Mouse (Mus musculus): Measurements from ENCODE around the gene Pex11g.

Gene Pex11g

DNA sequence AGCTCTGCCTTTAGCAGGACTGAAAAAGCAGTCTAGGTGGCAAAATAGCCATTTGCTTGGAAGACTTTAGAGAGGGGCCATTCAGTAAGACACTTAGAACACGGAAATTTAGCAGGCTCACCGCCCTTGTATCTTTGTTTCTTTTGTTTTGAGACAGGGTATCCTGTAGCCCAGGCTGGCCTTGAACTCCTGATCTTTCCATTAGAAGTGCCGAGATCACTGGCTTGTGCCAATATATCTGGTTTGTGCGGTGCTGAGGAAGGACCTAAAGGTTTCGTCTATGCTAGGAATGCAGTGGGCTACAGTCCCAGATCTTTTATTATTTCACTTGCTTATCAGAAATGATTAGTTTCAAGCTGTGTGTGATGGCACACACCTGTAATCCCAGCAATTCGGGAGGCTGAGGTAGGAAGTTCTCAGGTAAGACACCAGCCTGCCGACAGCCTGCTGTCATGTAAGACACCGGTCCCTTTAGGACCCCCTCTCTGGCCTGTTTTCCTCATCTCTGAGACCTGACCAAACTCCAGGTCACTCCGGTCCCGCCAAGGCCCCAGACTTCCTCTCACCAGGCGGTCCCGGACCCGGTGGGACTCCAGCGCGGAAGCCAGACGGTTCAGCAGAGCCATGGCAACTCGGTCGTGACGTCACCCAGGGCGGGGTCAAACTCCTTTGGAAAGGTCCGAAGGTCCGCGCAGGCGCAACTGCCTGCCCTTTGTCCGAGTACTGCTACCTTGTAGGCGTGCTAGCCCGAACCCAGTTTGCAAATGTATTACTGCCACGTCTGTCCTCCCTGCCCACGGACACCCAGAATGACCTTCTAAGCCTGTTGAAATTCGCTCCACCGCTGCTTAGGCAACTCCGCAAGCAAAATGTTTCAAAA lies at the start of gene Pex11g:
Gene Pex11g (minus strand): TSS at position 675 of the 880 bp plus-strand sequence.
- DNase-seq (ENCODE audit: low spot score in 2 of 2): peak; percentile 65 to 81

DNA sequence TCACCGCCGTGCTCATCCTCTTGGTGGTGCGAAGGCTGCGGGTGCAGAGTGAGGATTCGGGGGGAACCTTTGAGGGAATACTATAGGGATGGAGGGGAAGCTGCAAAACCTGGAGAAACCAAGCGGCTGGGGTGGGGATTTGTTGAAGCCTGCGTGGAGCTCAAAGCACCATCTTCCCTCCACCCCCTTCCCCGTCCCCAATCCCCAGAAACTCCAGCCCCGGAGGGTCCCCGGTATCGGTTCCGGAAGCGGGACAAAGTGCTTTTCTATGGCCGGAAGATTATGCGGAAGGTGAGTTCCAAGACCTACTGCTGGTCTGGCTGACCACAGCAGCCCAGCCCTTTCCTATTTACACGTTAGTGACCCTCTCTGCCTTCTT lies 49.6 kb upstream of the Pex11g start:
- no peak for DNase-seq (ENCODE audit: low spot score in 2 of 2)

DNA sequence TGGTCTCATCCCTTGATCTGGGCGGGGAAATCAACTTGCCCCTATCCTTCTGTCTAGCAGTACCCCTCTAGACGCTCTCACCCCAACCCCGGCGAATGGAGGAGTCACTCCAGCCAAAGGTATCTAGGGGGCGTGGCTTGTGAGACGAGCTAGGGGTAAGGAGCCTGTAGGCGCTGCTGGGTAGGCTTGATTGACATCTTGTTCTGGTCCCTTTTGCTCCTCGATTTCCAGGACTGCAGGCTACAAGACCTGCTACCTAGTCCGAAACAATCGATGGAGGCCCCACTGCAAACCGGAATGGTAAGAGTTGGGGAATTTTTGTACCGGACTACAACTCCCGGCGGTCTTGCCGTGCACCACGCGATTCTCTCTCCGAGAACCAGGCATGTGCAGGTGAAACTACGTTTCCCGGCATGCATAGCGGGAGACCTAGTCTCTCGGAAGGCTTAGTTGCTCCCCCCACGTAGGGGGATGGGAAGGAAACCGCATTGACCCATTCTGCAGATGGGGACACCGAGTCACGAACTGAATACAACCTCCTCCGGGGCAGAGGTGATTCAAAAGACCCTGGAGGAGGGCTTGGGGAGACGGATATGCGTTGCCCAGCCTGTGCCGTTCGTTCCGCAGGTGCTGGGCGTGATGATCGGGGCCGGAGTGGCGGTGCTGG lies 49.1 kb upstream of the Pex11g start:
- DNase-seq (ENCODE audit: low spot score in 2 of 2): peak; percentile 91 to 94

DNA sequence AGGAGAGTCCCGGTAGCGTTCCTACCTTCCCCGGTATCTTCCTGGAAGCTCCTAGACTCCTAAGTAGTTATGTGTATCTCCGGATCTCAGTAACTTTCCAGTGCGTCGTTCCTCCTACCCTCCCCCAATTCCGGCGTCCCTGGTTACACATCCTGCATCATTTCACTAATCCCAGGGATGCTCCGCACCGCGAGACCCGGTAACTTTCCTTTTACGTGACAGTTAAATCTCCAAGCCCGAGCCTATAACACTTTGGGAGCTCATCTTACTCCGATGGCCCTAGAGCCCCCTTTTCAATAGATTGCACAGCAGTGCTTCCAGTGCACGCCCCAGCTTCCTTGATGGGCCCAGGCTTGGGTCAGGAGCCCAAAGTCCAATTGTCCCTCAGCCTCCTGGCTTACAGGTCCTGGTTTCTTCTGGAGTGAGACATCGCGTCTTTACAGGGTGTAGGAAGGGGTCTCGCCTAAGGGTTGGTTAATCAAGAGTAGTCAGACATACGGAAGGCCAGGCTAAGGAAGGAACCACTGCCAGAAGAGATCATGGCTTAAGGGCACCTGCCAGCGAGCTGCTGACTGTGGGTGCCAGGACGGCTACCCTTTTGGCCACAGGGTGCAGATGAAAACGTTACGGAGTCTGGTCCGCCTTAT lies 48.4 kb upstream of the Pex11g start:
- DNase-seq (ENCODE audit: low spot score in 2 of 2): peak in 1 of 2 experiments; percentile 52

DNA sequence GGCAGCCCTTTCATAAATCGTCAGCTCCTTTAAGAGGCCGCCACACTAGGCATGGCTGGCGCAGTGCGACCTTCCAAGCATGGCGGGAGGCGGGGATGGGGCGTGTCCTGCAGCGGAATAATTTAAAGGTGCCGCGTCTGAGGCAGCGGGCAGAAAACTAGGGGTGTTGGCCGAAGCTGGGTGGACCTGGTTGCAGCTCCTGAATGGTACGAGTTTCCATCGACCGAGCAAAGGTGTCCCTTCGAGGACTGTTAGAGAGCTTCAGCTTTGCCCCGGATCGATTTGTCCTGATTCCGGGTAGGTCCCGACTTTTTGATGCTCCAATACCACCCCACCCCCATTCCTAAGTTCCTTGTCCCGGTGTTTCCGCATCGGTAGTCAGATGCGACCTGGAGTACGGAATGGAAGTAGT lies 47.8 kb upstream of the Pex11g start, which contains the start of gene Pnpla6:
Gene Pnpla6 (plus strand): TSS at position 125 of the 412 bp plus-strand sequence.
- DNase-seq (ENCODE audit: low spot score in 2 of 2): peak; percentile 76 to 83

DNA sequence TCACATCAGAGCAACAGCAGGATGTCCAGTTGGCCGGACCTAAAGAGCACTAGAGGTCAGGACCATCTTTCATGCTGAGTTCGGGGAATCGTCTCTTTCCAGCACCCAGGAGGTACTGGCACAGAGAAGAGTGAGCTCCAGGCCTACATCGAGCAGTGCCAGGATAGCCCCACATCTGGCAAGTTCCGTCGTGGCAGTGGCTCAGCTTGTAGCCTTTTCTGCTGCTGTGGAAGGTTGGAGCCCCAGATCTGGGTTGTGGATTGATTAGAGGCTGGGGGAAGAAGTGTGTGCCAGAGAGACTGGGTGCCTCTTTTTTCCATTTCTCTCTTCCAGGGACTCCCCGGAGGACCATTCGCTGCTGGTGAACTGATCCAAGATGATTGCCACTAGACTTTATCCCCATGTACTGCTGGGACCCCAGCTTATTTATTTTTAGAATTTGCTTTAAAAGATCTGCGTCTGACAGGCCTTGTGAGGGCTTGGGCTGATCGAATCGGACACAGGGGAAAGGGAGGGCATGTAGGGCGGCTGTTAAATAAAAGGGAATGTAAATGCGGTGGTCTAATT lies 47.3 kb upstream of the Pex11g start:
- no peak for DNase-seq (ENCODE audit: low spot score in 2 of 2)

DNA sequence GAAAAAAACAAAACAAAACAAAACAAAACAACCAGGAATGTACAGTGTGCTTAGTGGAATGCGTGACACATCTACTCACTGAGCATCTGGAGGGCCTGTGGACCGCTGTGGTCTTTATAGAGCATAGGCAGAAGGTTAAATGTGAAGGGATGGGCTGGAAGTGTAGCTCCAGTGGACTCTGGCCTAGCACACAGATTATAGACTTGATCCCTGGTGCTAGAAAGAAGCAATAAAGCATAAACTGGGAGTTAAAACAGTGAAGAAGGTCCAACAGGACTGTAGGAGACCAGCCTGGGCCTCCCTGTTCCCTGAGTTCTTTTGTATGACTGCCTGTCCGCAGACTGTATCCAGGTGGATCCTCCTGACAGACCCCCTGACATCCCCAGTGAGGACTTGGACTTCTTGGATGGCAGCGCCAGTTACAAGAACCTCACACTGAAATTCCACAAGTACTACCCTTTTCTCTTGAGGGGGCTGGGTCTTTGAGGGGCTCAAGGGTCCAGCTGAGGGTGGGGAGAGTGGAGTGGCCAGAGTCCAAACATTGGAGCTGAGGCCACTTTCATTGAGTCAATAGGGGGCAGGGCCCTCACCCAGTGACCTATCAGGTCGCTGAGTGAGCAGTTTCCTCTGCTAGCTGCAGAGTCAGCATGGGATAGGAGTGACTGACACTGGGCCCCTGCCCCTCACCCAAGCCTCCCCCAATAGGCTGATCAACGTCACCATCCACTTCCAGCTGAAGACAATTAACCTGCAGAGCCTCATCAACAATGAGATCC lies 40.7 kb upstream of the Pex11g start:
- no peak for DNase-seq (ENCODE audit: low spot score in 2 of 2)

DNA sequence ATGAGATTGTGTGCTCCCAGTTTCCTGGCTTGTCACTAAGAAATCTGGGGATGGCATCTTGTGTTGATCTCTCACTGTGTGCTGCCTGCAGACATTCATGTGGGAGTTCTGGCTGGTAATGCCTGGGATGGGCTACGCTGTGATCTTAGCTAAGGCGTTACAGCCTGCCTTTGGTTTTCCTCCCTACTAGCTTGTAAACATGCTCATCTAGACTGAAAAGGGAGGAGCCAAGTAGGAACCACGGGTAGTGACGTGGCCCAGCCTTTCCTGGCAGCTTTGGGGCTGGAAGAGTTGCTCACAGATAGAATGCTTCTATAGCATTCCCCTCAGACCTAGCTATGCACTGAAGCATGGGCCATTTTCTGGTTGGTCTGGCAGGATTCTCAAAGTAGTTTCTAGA lies 34.7 kb upstream of the Pex11g start:
- no peak for DNase-seq (ENCODE audit: low spot score in 2 of 2)

DNA sequence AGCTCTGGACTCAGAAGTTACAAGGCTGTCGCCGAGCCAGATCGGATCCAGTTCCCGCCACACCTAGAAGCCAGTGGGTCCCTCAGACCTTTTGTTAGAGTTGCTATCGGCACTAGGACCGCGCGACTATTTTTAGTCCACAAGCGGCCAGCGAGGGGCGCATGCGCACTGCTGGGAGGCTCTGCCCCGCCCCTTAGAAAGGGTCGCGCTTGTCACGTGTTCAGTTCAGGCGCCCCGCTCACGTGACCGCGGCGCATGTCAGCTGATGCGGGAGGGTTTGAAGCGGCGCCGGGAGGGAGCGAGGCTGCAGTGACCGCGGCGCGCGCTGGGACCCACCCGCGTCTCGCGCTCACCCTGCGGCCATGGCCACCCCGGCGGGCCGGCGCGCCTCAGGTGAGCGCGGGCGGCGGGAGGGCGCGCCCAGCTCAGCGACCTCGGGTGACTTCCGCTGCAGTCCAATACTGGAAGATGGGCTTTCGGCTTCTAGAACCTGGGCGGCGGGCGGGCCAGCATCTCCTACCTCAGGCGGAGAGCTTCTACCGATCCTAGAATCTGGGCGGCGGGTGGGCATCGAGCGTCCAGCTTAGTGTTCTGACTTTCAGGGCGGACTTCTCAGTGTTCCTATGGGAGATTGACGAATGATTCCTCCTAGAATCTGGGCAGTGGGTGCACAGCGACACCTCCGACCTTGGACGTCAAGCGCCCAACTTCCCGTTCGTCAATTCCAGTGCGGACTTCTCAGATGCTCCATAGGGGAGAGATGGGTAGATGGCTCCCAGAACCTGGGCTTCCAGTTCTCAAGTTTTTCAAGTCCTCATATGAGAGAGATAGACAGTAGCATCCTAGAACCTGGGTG lies 33.0 kb upstream of the Pex11g start, which contains the start of gene Mcoln1:
Gene Mcoln1 (plus strand): TSS at position 223 of the 856 bp plus-strand sequence.
- peak; percentile 97 for DNase-seq (ENCODE audit: low spot score in 2 of 2)

DNA sequence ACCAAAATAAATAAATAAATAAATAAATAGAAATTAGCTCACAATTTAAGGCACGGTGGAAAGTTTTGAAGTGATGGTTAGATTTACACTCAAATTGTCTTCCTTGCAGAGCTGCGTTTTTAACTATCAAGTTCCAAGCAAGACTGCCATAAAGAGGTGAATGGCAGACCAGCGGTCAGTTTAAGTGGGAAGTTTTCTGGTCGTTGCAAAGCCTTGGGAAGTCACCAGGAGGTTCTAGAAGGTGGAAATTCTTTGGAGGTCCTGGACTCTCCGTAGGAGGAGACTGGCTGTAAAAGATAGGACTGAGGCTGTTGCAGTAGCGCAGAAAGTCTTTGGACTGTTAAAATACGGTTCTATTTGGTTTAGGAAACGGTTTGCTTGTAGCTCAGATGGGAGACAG lies 32.3 kb upstream of the Pex11g start:
- no peak for DNase-seq (ENCODE audit: low spot score in 2 of 2)

DNA sequence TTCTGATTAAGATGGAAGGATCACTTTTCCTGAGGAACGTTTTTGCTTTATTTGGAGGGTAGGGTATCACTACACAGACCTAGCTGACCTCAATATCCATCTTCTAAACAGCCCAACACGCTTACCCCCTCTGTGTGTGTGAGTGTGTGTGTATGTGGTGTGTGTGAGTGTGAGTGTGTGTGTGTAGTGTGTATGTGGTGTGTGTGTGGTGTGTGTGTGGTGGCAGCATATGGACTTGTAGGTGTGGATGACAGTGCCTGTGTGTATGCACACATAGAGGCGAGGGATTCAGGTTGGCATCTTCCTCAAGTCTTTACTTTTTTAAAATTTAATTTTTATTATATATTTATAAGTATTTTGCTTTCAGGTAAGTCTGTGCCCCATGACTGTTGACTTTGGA lies 31.1 kb upstream of the Pex11g start:
- no peak for DNase-seq (ENCODE audit: low spot score in 2 of 2)

DNA sequence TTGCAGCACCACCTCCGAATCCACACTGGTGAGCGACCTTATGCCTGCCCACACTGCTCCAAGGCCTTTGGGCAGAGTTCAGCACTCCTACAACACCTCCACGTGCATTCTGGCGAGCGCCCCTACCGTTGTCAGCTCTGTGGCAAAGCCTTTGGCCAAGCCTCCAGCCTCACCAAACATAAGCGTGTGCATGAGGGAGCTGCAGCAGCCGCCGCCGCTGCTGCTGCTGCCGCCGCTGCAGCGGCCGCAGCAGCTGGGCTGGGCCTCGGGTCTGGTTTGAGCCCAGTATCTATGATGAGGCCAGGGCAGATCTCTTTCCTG lies 28.9 kb upstream of the Pex11g start:
- no peak for DNase-seq (ENCODE audit: low spot score in 2 of 2)

DNA sequence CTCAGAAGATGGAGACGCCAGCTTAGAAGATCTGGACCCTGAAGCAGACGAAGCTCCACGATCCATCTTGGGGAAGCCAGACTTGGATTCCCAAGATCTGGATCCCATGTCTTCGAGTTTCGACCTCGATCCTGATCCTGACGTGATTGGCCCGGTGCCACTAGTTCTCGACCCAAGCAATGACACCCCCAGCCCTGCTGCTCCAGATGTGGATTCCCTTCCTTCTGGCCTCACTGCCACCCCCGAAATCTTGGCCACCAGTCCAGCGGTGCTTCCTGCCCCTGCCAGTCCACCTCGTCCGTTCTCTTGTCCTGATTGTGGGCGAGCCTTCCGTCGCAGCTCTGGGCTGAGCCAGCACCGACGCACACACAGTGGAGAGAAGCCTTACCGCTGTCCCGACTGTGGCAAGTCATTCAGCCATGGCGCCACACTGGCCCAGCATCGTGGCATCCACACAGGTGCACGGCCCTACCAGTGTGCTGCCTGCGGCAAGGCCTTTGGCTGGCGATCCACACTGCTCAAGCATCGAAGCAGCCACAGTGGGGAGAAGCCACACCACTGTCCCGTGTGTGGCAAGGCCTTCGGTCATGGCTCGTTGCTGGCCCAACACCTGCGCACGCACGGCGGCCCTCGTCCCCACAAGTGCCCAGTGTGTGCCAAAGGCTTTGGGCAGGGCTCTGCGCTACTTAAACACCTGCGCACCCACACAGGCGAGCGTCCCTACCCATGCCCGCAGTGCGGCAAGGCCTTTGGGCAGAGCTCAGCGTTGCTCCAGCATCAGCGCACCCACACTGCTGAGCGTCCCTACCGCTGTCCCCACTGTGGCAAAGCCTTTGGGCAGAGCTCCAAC lies 28.3 kb upstream of the Pex11g start:
- no peak for DNase-seq (ENCODE audit: low spot score in 2 of 2)

DNA sequence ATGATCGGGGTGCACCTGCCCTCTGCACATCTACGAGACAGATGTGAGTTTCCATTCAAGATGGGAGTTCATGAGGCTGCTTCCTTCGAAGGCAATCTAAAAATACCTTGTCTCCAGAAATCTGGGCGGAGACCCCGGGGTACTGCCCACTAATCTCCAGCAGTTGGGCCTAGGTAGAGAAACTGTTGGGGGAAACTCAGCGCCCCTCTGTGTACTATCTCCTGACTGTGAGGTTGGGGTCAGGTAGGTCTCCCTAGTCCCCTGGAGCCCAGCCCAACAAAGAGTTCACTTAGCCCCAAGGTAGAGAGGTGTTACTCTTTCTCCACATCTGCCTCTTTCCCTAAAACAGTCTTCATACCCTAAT lies 26.3 kb upstream of the Pex11g start:
- DNase-seq (ENCODE audit: low spot score in 2 of 2): no peak

DNA sequence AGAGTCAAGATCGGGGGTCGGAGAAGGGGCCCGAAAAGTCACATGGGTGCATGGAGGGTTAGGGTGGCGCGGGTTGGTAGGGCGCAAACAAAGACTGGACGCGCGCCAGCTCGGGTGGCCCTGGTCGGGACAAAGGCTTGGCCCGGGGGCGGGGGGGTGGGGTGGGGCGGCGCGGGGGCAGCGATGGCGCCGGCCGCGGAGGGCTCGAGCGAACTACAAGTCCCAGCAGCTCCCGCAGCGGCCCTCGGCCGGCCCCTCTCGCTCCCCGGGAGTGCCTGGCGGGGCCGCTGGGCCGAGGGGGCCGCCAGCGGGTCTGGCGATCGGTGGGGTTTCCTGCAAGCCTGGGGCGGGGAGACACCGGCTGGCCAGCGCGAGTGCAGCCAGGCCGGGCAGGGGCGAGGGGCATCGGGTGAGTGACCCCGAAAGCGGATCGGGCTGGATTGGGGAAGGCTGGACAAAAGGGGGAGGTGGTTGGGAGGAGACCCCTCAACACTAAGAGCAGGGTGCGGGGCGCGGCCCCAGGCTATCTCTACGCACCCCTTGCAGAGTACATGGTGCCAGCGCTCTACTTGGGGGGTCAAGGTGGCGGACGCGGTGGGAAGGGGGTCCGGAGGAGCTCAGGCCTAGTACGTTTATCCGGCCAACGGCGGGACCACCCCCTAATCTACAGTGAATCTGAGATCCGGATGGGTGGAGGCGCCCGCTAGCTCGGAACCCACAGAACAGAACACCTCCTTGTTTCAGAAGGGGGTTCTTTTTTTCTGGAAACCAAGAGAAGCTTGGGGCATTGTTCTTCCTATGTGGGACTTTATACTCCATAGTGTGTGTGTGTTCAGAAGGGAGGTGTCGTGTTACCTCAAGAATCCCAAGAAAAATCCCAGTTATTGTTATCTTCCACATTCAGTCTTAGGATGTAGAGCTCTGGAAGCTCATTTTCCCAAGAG lies 25.7 kb upstream of the Pex11g start, which contains the start of gene Zfp358:
Gene Zfp358 (plus strand): TSS at position 238 of the 944 bp plus-strand sequence.
- DNase-seq (ENCODE audit: low spot score in 2 of 2): peak in 1 of 2 experiments; percentile 38

DNA sequence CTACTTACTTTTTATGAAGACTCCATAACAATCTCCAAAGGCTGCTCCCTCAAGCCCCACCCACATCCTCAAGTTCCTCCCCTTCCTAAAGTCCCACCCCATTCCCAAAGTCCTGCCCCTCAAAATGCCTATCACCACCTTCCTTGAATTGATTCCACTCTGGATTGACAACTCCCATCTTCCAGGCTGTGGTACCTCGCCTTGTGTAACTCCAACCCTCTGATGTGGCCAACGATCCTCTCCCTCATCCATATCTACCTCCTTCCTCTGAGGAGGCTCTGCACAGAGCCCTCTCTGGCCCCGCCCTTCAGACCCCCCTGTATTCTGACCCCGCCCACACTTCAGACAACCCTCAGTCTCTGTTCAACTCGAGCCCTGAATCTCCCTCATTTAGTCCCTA lies 17.7 kb upstream of the Pex11g start:
- no peak for DNase-seq (ENCODE audit: low spot score in 2 of 2)

DNA sequence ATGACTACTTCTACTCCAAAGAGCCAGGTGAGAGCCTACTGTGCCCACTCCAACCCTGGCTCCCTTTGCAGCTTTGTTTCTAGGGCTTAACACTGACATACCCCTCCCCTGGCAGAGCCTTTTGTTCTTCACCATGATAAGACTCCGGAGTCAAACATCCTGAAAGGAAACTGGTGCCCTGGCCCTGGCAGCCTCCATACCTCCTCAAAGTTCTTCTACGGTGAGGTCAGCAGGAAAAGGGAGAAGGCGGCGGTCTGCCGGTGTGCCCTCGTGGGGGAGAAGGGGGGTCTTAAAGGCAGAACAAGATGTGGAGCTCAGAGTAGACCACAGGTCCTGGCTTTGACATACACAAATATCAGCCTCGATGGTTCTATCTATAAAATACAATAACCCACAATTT lies 16.1 kb upstream of the Pex11g start:
- DNase-seq (ENCODE audit: low spot score in 2 of 2): no peak

DNA sequence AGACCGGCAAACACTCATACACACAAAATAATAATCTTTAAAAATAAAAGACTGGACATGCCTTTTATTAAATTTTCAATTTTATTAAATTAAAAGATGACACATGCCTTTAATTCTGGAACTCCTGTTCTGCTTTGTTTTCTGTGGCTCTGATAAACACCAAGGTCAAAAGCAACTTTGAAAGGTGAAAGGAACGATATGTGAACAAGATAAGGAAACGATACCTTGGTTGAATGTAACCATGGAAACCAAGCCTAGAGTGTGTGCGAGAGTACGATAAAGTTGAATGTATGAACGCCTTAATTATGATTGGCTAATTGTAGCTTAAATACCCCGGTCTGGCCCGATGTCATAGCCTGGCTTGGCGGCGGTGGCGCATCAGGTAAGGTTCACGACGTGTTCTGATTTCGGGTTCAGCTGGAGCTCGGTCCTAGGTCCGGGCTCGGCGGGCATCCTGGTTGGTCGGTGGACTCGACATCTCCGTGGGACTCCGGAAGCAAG lies 14.8 kb upstream of the Pex11g start:
- DNase-seq (ENCODE audit: low spot score in 2 of 2): no peak

All from frontal cortex, postnatal 25 days (tissue).